Mouse (Mus musculus) adrenal gland, postnatal 10 days (tissue): ENCODE measurements around the gene Adam11. TPM values are rescaled to one million over a fixed set of nuclear protein-coding genes. Genes with fewer than 3 reads are reported as not detected.
"Not testable (repeated sequence)": the region's sequence is repeated elsewhere in the genome, so short reads cannot be mapped to it uniquely, and the experiment has no call there.

Experiments used
- DNase-seq: peaks from one replicate; pipeline ENCODE4 v3.0.0; 2021; ENCODE audit warnings: mixed read lengths
- long read RNA-seq, 2 experiments: library from polyadenylated mRNA; stranded (forward); transcript quantifications; one replicate each; pipeline ENCODE4 v2.0.0; 2021
- total RNA-seq, 2 experiments: library from RNA; stranded (reverse); gene quantifications; 2 replicates each; pipeline ENCODE4 v1.2.3; 2021

Adam11 gene
- total RNA-seq = 10 to 100 TPM; 18.6 to 45.3 TPM
- long read RNA-seq, experiment 1, partial matches to known transcripts = 1 of 16 reads
- long read RNA-seq, experiment 1, other reads (novel, unspliced or antisense) = 15 of 16 reads
- long read RNA-seq, experiment 2, partial matches to known transcripts = 9 of 16 reads
- long read RNA-seq, experiment 2, other reads (novel, unspliced or antisense) = 7 of 16 reads

DNA sequence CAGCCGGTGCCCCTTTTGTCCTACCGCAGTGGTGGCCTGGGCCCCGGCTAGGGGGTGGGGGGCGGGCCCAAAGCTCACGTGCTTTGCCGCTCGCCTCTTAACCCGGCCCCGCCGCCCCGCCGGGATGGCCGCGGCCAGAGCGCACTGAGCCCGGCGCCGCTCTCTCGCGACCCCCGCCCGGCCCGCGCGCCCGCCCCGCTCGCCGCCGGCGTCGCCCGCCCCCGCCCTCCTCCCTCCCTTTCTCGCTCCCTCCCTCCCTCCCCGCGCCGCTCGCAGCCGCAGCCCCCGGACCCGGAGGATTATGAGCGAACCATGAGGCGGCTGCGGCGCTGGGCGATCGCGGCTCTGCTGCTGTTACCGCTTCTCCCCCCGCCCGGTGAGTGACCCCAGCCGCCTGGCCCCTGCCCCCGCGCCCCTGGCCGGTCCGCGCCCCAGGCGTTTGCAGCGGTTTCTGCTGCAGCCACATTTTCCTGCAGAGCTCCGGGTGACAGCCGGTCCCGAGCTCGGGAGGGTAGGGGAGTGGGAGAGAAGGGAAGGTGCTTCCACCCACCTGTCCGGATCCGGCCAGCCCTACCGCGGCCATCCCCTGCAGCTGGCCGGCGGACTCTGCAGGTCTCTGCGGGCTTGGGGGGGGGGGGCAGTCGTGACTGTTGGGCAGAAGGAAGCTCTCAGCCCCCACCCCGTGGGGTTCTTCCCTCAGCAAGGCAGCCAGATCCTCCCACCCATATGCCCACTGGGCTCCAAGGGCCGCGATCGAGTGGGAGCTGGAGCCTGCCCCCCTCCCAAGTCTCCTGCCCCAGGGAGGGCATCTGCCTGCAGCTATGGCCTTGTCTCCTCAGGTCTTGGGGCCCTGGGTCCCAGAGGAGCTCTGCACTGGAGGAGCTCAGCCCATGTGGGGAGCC is at the start of gene Adam11:
TSS of gene Adam11 (plus strand) at position 131 of the 902 bp plus-strand sequence.
- no peak for DNase-seq

DNA sequence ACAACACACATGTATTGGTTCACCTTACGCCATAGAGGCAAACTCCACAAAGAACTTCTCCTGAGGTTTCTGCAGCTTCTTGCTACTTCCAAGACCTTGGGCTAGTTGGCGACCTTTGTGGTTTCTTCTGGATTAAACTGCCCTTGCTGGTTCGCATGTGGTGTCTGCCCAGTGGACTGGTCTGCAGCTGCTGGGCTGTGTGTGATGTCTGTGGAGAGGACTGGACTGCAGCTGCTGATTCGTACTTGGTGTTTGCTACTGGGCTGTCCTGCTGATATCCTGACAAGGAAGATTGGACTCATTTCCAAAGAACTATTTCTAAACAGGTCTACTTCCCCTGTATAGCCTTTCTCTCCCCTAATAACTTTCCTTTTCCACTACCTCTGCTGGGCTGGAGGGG is 48.8 kb upstream of the Adam11 start:
- DNase-seq = no peak

GRCm38 (mm10) chr11:102714578-102714977 is 46.7 kb upstream of the Adam11 start:
- not testable (repeated sequence) for DNase-seq

DNA sequence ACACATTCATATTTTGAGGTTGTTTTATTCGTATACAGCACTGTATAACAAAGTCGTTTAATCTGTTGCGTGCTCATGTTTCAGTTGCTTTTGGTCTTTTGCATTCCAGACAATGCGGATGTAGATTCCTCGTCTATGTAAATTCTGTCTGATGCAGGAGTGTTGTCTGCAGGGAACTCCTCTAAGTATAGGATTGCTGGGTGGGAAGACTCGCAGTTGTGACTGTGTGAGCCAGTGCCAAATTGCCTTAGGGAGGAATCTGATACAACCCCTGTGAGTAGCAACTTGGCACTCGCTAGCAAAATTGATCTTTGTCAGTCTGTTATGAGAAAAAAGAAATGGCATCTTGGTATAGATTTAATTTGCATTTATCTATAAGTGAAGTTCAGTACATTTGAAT is 45.1 kb upstream of the Adam11 start:
- DNase-seq = no peak

- peak; percentile 22 for DNase-seq
These were observed 35.7 kb upstream of the Adam11 start for GRCm38 (mm10) chr11:102725574-102725973.

DNA sequence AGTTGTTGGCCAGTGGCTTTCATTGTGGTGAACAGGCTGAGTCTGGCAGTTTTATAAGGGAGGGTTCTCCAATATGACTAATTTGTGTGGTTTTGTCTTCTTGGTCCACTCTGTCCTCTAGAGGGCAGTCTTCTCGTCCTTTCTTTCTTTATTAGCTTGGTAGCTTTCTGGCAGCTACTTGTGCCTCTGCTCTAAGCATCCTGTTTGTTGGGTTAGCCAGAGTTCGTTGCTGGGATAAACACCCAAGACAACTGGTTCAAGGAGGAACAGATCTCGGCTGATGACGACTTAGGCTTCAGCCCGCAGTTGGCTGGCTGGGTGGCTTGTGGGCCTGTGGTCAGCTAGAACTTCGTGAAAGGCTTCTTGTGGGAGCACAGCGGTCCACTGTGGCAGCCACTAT is 32.6 kb upstream of the Adam11 start:
- DNase-seq = peak; percentile 35

DNA sequence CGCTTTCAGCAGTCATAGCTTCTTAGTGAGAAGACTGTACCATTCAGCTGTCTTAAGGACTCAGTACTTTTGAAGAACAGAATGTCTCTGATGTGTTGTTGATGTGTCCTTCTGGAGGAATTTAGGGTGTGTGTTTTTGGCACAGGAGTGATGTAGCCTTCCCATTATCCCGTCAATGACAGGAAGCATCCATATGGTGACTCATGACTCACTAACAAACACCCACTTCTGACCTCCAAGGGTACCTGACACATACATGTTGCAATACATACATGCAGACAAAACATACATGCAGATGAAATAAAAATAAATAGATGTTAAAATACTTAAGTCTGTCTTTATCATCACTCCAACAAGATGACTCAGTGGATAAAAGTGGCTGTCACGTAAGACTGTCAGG is 31.4 kb upstream of the Adam11 start:
- DNase-seq = no peak

- DNase-seq = no peak
These were observed 29.9 kb upstream of the Adam11 start for GRCm38 (mm10) chr11:102731366-102731765.

- DNase-seq = no peak
These were observed 28.1 kb upstream of the Adam11 start for GRCm38 (mm10) chr11:102733146-102733545.

GRCm38 (mm10) chr11:102734961-102735360 is 26.3 kb upstream of the Adam11 start:
- DNase-seq = no peak

DNA sequence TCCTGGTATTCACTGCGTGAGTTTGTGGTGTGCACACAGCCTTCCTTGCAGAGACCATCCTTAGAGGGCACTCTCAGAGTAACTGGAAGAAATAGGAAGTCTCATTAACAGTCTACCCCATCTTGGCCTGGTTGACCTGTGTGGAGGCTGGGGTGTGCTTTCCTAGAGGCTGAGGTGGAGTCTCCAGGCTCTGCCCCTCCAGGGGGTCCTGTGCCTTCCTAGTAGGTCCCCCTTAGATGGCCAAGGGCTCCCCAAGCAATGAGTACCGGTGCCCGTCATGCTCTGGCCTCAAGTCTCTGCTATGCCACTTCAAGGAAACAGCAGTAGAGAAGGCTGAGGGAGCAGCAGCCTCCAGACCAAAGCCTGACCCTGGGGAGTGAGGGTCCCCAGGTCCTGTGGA is 23.2 kb upstream of the Adam11 start:
- no peak for DNase-seq

DNA sequence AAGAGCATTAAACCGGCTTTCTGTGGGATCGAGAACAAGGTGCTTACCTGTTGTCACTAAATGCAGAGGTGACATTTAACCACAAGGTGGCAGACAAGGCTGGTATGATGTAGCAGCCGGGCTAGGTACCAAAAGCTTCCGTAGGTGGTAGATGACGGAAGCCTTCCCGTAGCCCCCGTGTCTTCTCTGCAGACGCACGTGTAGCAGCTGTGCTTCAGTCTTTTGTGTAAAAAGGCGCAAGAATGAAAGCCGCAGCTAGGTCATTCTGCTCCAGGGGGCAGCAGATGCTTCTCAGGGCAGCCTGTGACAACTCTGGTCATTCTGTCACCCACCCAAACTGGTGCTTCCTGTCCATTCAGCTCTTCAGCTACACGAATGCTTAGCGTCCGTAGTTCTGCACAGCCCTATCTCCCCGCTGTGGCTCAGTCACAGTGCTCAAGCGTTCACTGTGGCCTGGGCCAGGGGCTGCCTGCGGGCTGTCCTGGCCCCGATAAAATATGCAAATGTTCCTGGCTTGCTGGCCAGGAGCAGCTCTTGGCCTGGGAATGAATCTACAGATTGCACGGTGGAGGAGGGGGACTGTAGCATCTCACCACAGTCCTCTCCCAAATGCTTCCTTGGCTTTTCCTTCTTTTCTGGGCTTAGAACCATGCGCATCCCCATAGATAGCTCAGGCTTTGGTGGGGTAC is 21.8 kb upstream of the Adam11 start:
- DNase-seq = peak; percentile 66

- no peak for DNase-seq
These were observed 20.6 kb upstream of the Adam11 start for GRCm38 (mm10) chr11:102740634-102741033.

- peak; percentile 45 for DNase-seq
These were observed 19.9 kb upstream of the Adam11 start for GRCm38 (mm10) chr11:102741129-102741950.

GRCm38 (mm10) chr11:102742066-102742465 is 19.2 kb upstream of the Adam11 start:
- DNase-seq = peak; percentile 33

- no peak for DNase-seq
These were observed 18.4 kb upstream of the Adam11 start for GRCm38 (mm10) chr11:102742843-102743242.

DNA sequence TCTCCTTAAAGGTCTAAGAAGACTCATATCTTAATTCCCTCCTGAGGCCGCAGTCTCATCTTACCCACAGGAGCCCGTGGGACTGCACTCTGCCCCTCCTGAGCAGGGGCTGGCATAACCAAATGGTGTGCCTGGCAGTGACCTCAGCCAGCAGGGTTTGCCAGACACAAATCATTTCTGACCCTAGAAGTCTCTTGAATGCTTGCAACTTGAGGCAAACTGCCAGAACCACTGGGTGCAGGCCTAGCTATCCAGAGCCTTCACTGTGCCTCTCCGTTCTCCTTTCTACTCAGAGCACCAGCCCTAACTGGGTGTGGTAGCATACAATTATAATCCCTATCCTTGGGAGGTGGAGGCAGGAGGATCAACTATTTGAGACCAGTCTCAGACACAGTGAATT is 16.5 kb upstream of the Adam11 start:
- DNase-seq = peak; percentile 65

GRCm38 (mm10) chr11:102747866-102748265 is 13.4 kb upstream of the Adam11 start:
- no peak for DNase-seq

- peak; percentile 77 for DNase-seq
These were observed 12.9 kb upstream of the Adam11 start for GRCm38 (mm10) chr11:102748381-102748780.

GRCm38 (mm10) chr11:102749712-102750111 is 11.5 kb upstream of the Adam11 start:
- DNase-seq = peak; percentile 75

GRCm38 (mm10) chr11:102752896-102753590 is 8.2 kb upstream of the Adam11 start:
- peak; percentile 80 for DNase-seq
